Mouse (Mus musculus): ENCODE measurements around the gene 1700049E17Rik2.
"Not testable (repeated sequence)": the region's sequence is repeated elsewhere in the genome, so short reads cannot be mapped to it uniquely, and the experiment has no call there.

Gene 1700049E17Rik2

GRCm38 (mm10) chr14:41572911-41573310 lies at the start of gene 1700049E17Rik2:
Gene 1700049E17Rik2, plus strand, starts transcription at chr14:41573211.
- not testable (repeated sequence) for DNase-seq (ENCODE audit: low spot score in 2 of 2)

DNA sequence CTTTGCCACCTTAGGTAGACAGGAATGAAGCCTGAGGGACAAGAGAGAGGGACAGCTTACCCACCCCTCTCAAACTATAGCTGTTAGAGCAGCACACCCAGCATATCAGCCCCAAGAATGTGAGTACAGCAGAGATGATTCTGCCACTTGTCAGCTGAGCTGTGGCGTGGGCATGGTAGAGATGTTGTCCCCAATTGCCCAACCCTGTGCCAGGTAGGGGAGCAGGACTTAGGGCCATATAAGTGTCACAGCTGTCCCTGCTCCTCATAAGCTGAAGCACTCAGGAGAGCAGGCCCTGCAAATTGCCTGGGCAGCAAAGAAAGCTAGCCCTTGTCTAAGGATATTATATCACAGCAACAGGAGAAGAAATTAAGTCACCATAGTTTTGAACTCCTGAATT lies 48.3 kb upstream of the 1700049E17Rik2 start:
- DNase-seq (ENCODE audit: low spot score in 2 of 2) = not testable (repeated sequence)

DNA sequence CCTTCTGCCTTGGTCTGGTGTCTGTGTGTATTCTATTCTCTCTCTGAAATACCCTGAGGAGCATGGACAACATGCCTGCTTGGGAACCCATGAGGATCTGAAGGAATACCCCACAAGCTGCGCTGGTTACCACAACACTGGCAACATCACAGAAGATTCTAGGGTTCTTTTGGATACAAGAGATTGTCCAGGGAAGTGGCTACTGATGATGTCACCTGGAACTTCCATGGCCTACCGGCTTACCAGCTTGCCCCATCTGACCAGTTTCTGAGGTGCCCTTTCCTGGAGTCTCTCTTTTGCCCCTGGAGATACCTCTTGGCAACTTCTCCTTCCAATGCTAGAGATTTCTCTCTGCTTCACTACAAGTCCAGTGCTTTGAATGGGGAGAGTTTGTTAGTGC lies 17.5 kb upstream of the 1700049E17Rik2 start, which contains the start of gene Gm7970:
Gm7970 (minus strand) TSS at position 101 of the 400 bp plus-strand sequence.
- not testable (repeated sequence) for DNase-seq (ENCODE audit: low spot score in 2 of 2)

DNA sequence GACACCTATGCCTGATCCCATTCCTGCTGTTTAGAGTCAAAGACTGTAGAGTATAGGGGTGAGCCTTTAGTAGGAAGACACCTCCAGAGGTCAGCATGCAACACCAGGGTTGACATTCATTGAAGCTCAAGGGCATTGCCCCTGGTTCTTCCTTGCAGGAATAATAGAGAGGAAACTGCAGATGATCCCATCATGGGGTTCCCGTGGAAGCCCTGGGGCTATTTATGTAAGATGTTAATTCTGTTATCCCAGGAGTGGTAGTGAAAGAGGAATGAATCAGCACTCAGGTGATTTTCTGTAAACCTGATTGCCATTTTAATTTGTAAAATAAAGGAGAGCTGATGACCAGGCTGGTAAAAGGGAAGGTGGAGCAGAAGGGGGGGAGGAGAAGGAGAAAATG lies 13.3 kb downstream of the 1700049E17Rik2 start:
- not testable (repeated sequence) for DNase-seq (ENCODE audit: low spot score in 2 of 2)

- not testable (repeated sequence) for DNase-seq (ENCODE audit: low spot score in 2 of 2)
Measured at GRCm38 (mm10) chr14:41600935-41601334, 27.9 kb downstream of the 1700049E17Rik2 start.

DNA sequence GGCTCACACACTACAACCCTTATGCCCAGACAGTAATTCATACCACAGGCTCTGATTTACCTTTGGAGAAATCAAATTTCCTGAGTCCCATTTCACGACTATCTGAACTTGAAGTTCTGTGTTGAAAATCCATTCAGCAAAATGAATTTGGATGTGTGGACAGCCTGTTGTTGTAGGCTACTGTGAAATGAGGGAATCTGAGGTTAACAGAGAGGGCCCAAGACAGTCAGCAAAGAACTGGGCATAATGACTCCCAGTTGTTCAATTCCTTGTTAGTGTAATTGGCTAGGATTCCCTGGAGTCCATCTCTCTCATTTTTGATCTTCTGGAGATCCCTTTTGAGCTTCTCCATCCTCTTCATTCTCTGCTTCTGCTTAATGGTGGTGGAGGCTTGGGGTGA lies 37.7 kb downstream of the 1700049E17Rik2 start:
- DNase-seq (ENCODE audit: low spot score in 2 of 2) = not testable (repeated sequence)

DNA sequence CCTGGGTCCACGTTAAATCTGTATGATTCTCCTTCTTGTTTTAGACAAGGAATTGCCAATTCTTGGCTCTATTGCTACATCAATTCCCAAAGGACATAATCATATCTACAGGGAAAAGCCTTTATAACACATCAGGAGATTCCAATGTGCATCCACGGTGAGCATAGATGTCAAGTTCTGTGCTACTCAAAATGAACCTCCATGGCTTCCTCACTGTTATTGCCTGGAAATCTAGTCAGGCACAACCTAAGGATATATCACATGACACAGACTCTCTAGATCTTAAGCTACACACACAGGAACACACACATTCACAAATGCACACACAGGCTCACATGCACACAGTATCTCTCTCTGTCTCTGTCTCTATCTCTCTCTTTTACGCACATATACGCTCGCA lies 49.5 kb downstream of the 1700049E17Rik2 start:
- not testable (repeated sequence) for DNase-seq (ENCODE audit: low spot score in 2 of 2)

DNA sequence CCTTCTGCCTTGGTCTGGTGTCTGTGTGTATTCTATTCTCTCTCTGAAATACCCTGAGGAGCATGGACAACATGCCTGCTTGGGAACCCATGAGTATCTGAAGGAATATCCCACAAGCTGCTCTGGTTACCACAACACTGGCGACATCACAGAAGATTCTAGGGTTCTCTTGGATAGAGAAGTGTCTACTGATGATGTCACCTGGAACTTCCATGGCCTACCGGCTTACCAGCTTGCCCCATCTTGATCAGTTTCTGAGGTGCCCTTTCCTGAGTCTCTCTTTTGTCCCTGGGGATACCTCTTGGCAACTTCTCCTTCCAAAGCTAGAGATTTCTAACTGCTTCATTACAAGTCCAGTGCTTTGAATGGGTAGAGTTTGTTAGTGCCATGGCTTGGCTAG lies 51.5 kb downstream of the 1700049E17Rik2 start, which contains the start of gene Gm3072:
Gm3072 (minus strand) TSS at position 101 of the 400 bp plus-strand sequence.
- not testable (repeated sequence) for DNase-seq (ENCODE audit: low spot score in 2 of 2)

DNA sequence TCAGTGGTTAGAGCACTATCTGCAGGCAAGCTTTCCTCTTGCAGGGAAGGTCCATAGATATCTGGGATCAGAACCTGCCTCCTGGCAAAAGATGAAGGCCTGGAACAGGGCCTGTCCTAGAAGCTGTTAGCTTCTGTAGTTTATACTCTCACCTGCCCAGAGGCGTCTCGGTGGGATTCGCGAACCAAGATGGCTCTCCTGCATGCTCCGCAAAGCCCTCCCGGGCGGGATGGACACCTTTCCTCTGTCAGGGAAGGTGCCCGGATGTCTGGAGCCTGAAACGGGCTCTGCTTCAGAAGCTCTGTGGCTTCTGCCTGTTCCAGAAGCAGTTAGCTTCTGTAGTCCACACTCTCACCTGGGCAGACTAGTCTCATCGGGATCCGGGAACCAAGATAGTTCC lies 57.1 kb downstream of the 1700049E17Rik2 start:
- DNase-seq (ENCODE audit: low spot score in 2 of 2) = not testable (repeated sequence)
